Mouse (Mus musculus) stomach, postnatal 0 days (tissue): ENCODE data around the gene Bin2.

Experiments used
- CTCF ChIP-seq: IDR thresholded peaks from 2 replicates; pipeline ENCODE4 v1.5.1; 2016; ENCODE audit warnings: antibody characterized with exemption, low read depth, mild to moderate bottlenecking, moderate library complexity
- EP300 ChIP-seq: optimal IDR thresholded peaks from 2 replicates; pipeline ENCODE3; 2016; ENCODE audit warnings: antibody characterized with exemption

DNA sequence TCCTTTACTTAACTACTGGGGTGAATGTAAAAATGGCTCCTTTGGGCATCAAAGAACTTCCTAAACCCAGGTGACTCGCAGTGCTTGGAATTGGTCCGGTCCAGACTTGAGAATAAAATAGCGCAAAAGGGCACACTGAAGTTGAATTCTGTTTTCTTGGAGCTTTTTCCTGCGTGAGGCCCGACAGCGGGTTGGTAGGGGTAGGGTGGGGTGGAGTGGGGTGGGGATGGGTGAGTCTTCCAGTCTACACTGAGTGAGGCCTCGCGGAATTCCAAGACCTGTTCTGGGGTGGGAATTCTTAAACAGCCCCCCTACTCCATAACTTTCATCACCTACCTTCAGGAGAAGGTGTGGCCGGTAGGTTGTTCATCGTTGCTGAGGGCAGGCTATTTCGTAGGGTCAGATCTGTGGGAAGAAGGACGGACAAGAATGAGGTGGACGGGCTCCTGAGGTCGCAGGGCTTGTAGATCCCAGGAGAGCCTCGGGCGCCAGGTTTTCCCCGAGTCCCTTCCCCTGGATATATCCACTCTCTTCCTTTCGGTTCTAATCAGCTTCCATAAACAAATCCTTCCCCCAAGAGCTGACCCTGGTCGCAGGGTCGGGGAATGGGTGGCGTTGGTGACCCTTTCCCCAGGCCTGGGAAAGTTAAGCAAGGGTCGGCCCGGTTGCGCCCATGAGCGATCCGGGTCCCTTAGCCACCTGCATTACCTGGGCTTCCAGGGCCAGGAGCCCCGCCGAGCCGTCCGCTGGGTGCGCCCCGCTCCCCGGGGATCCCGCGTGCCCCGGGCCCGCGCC lies 33.3 kb downstream of the Bin2 start:
- TF ChIP-seq CTCF, result no peak
- no peak for TF ChIP-seq EP300
